Mouse (Mus musculus): ENCODE results near the gene Hoga1.

- TF ChIP-seq CTCF (IDR thresholded peaks at IDR 0.05; ENCODE audit: borderline replicate concordance, insufficient read depth, low read length) (no peak), POLR2A (IDR thresholded peaks at IDR 0.05; ENCODE audit: low read depth, low read length) (no peak)
Measured at GRCm38 (mm10) chr19:42038310-42038709, 7.1 kb upstream of the Hoga1 start.

Measured in embryonic fibroblast, embryonic 13.5 days (primary cell).